Mouse (Mus musculus) urinary bladder, postnatal 14 days (tissue): ENCODE measurements around the gene Hs1bp3.

ENCODE experiments used
- DNase-seq: peaks from one replicate; pipeline ENCODE4 v3.0.0; 2021; ENCODE audit warnings: low spot score

Gene Hs1bp3

GRCm38 (mm10) chr12:8336601-8337285 lies 23.5 kb downstream of the Hs1bp3 start:
- DNase-seq = no peak

- no peak for DNase-seq
Measured at GRCm38 (mm10) chr12:8337286-8338060, 24.2 kb downstream of the Hs1bp3 start.

- DNase-seq = no peak
Measured at GRCm38 (mm10) chr12:8338491-8338890, 25.3 kb downstream of the Hs1bp3 start.

- no peak for DNase-seq
Measured at GRCm38 (mm10) chr12:8338918-8339317, 25.7 kb downstream of the Hs1bp3 start.

GRCm38 (mm10) chr12:8339591-8340319 lies 26.5 kb downstream of the Hs1bp3 start:
- no peak for DNase-seq

- no peak for DNase-seq
Measured at GRCm38 (mm10) chr12:8341008-8341407, 27.8 kb downstream of the Hs1bp3 start.

- no peak for DNase-seq
Measured at GRCm38 (mm10) chr12:8343381-8343780, 30.1 kb downstream of the Hs1bp3 start.

GRCm38 (mm10) chr12:8344897-8345296 lies 31.7 kb downstream of the Hs1bp3 start:
- no peak for DNase-seq

- no peak for DNase-seq
Measured at GRCm38 (mm10) chr12:8345539-8345938, 32.3 kb downstream of the Hs1bp3 start.

- DNase-seq = no peak
Measured at GRCm38 (mm10) chr12:8347746-8348462, 34.7 kb downstream of the Hs1bp3 start.

- no peak for DNase-seq
Measured at GRCm38 (mm10) chr12:8348733-8349513, 35.7 kb downstream of the Hs1bp3 start.

- DNase-seq = no peak
Measured at GRCm38 (mm10) chr12:8351025-8351903, 38.0 kb downstream of the Hs1bp3 start.

GRCm38 (mm10) chr12:8353071-8353470 lies 39.8 kb downstream of the Hs1bp3 start:
- no peak for DNase-seq

GRCm38 (mm10) chr12:8354187-8354586 lies 41.0 kb downstream of the Hs1bp3 start:
- DNase-seq = no peak

GRCm38 (mm10) chr12:8355011-8355410 lies 41.8 kb downstream of the Hs1bp3 start:
- no peak for DNase-seq

GRCm38 (mm10) chr12:8357449-8357848 lies 44.2 kb downstream of the Hs1bp3 start:
- peak; percentile 78 for DNase-seq

GRCm38 (mm10) chr12:8358344-8358966 lies 45.2 kb downstream of the Hs1bp3 start:
- DNase-seq = no peak

- DNase-seq = no peak
Measured at GRCm38 (mm10) chr12:8359418-8360112, 46.3 kb downstream of the Hs1bp3 start.

- DNase-seq = no peak
Measured at GRCm38 (mm10) chr12:8361866-8362265, 48.6 kb downstream of the Hs1bp3 start.
